Mouse (Mus musculus) limb, embryonic 14.5 days (tissue): ENCODE results near the gene Tcl1b1. TPM values are rescaled to one million over a fixed set of nuclear protein-coding genes. Genes with fewer than 3 reads are reported as not detected.

ENCODE experiments used
- ATAC-seq: fragments of 200-750 bp; cut with Nextera tagmentation; 2 replicates; pipeline ENCODE4 v1.8.0; 2017; ENCODE audit warnings: low read depth, moderate number of reproducible peaks, moderate TSS enrichment; ENCODE audit not compliant: low FRiP score
- DNase-seq: peaks from one replicate; pipeline ENCODE4 v3.0.0-alpha.2; 2015; ENCODE audit warnings: low spot score
- H3K27ac ChIP-seq: fragments of 300-500 bp; sonication (generic); replicated peaks from 2 replicates; pipeline ENCODE4 v1.5.1; 2014; ENCODE audit warnings: low read depth, mild to moderate bottlenecking, low read length, moderate library complexity, mixed read lengths
- H3K27me3 ChIP-seq: fragments of 300-500 bp; sonication (generic); 2 replicates; pipeline ENCODE4 v1.6.1; 2014; ENCODE audit warnings: low read length, mixed read lengths; ENCODE audit not compliant: control insufficient read depth, insufficient read depth
- H3K36me3 ChIP-seq: fragments of 300-500 bp; sonication (generic); 2 replicates; pipeline ENCODE4 v1.6.1; 2014; ENCODE audit warnings: mild to moderate bottlenecking, low read length, moderate library complexity, mixed read lengths; ENCODE audit not compliant: control insufficient read depth, insufficient read depth
- H3K4me1 ChIP-seq: fragments of 300-500 bp; sonication (generic); 2 replicates; pipeline ENCODE4 v1.6.1; 2014; ENCODE audit warnings: antibody characterized with exemption, low read length, mixed read lengths; ENCODE audit not compliant: control insufficient read depth, insufficient read depth
- H3K4me2 ChIP-seq: fragments of 300-500 bp; sonication (generic); replicated peaks from 2 replicates; pipeline ENCODE4 v1.6.1; 2014; ENCODE audit warnings: low read depth, mild to moderate bottlenecking, low read length, moderate library complexity; ENCODE audit not compliant: severe bottlenecking
- H3K4me3 ChIP-seq: fragments of 300-500 bp; sonication (generic); replicated peaks from 2 replicates; pipeline ENCODE4 v1.5.1; 2014; ENCODE audit warnings: low read length
- H3K9ac ChIP-seq: fragments of 300-500 bp; sonication (generic); 2 replicates; pipeline ENCODE4 v1.6.1; 2014; ENCODE audit warnings: mild to moderate bottlenecking, low read depth, low read length, moderate library complexity; ENCODE audit not compliant: severe bottlenecking
- H3K9me3 ChIP-seq: fragments of 300-500 bp; sonication (generic); 2 replicates; pipeline ENCODE4 v1.6.1; 2016; ENCODE audit warnings: low read length; ENCODE audit not compliant: control insufficient read depth
- POLR2A ChIP-seq: fragments of 200-500 bp; IDR thresholded peaks from 2 replicates; pipeline ENCODE4 v1.8.0; 2012; ENCODE audit warnings: inconsistent platforms, mild to moderate bottlenecking, moderate library complexity, borderline replicate concordance; ENCODE audit not compliant: insufficient read depth, insufficient read length; ENCODE audit errors: extremely low read depth
- WGBS: fragments of 180-500 bp; shearing (Covaris S2); extraction: QIAGEN DNeasy Blood & Tissue Kit; methylation state at CpG from one replicate; pipeline ENCODE4 v1.1.7; 2014; 5-methylcytosine and 5-hydroxymethylcytosine counted together
- polyA plus RNA-seq, 2 experiments: library from polyadenylated mRNA; depleted of rRNA in 1 of 2; stranded (reverse) in 1 of 2; unstranded in 1 of 2; fragments of >200 nt; fragmentation: Nextera tagmentation in 1 of 2; extraction: Ambion mirVana in 1 of 2; gene quantifications; 2 replicates each; pipeline versions ENCODE4 v1.2.1 to v1.2.3; 2012 to 2014

Tcl1b1 gene
- not detected in 2 replicates for polyA plus RNA-seq (2012; rRNA removed)
- not detected in 2 replicates for polyA plus RNA-seq (2014; fragmentation: Nextera tagmentation; extraction: Ambion mirVana)

- no peak for ATAC-seq
- no peak within 1 kb of the TSS for H3K4me3 ChIP-seq
- H3K9ac ChIP-seq: no peak within 1 kb of the TSS
- no peaks in the 10 kb centered on the region for H3K36me3 ChIP-seq
- H3K27ac ChIP-seq: no peak within 1 kb of the TSS
- H3K9me3 ChIP-seq: no peaks in the 10 kb centered on the region
- 71% methylated on average over 4 of the region's 4 CpGs for WGBS
- no peaks in the 10 kb centered on the region for H3K4me1 ChIP-seq
- no peak within 1 kb of the TSS for H3K4me2 ChIP-seq
- TF ChIP-seq POLR2A: no peak
- no peaks in the 10 kb centered on the region for H3K27me3 ChIP-seq
- no peak for DNase-seq
Measured at GRCm38 (mm10) chr12:105159390-105159789, at the start of gene Tcl1b1. Gene Tcl1b1, plus strand, starts transcription at chr12:105159690.

DNA sequence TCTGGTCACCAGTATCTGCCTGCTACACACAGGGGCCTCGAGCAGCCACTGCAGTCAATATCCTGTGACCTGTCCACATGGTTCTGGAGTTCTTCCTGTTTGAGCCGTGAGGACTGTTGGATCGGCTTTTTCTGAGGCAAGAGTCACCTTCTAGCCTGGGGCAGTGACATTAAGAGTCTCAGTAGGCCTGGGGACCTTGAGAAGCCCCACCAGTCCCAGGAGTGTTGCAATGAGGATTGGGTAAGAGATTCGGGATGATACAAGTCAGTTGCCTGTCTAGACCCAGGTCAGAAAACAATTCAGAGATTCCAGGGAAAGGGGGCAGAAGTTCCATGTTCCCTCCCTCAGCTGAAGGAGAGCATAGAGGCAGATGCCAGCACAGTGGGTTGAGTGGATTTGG is 49.7 kb upstream of the Tcl1b1 start:
- no peak for DNase-seq
- ATAC-seq: no peak
- no peaks in the 10 kb centered on the region for H3K9me3 ChIP-seq
- H3K4me3 ChIP-seq: no peak overlapping the region
- H3K4me2 ChIP-seq: no peak overlapping the region
- no peaks in the 10 kb centered on the region for H3K27me3 ChIP-seq
- no peaks in the 10 kb centered on the region for H3K36me3 ChIP-seq
- TF ChIP-seq POLR2A: no peak
- no peak overlapping the region for H3K27ac ChIP-seq
- H3K9ac ChIP-seq: no peak overlapping the region
- WGBS: 57% methylated on average over 4 of the region's 4 CpGs
- H3K4me1 ChIP-seq: peaks cover 17% of the 10 kb centered on the region

- H3K9me3 ChIP-seq: no peaks in the 10 kb centered on the region
- H3K4me1 ChIP-seq: peaks cover 17% of the 10 kb centered on the region
- H3K4me2 ChIP-seq: peak overlapping the region; percentile 16; the same call in 1 of the 2 replicates
- no peak overlapping the region for H3K9ac ChIP-seq
- DNase-seq (peak; percentile 40), ATAC-seq (no peak)
- no peak overlapping the region for H3K4me3 ChIP-seq
- H3K36me3 ChIP-seq: no peaks in the 10 kb centered on the region
- no peaks in the 10 kb centered on the region for H3K27me3 ChIP-seq
- no peak for TF ChIP-seq POLR2A
- 30% methylated on average over 13 of the region's 13 CpGs for WGBS
- peak overlapping the region; percentile 20; the same call in 1 of the 2 replicates for H3K27ac ChIP-seq
Measured at GRCm38 (mm10) chr12:105112321-105112988, 47.0 kb upstream of the Tcl1b1 start.

- ATAC-seq: no peak
- Histone ChIP-seq H3K9me3 (no peaks in the 10 kb centered on the region), H3K27ac (no peak overlapping the region), H3K4me2 (no peak overlapping the region), H3K4me3 (no peak overlapping the region), H3K9ac (no peak overlapping the region), H3K4me1 (peaks cover 9% of the 10 kb centered on the region), H3K36me3 (no peaks in the 10 kb centered on the region), H3K27me3 (no peaks in the 10 kb centered on the region)
- WGBS: 83% methylated on average over 1 of the region's 1 CpGs
- TF ChIP-seq POLR2A: no peak
- no peak for DNase-seq
Measured at GRCm38 (mm10) chr12:105116648-105117047, 42.8 kb upstream of the Tcl1b1 start.

DNA sequence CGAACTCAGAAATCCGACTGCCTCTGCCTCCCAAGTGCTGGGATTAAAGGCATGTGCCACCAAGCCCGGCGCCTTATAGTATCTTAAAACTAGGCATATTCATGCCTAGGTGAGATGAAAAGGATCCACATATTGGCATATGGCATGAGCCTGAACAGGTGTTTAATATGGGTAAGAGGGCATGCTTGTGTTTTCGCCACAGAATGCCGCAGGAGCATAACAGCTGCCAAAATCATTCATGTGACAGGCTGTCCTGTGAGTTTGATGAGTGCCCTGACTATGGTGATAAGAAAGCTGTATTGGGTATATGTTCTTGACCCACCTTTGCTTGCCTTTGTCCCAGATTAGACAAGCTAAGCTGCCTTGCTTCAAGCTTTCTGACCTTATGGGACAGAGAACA is 34.1 kb upstream of the Tcl1b1 start:
- no peak overlapping the region for H3K27ac ChIP-seq
- H3K4me2 ChIP-seq: no peak overlapping the region
- ATAC-seq (no peak), DNase-seq (no peak)
- H3K27me3 ChIP-seq: no peaks in the 10 kb centered on the region
- H3K9ac ChIP-seq: no peak overlapping the region
- no peaks in the 10 kb centered on the region for H3K36me3 ChIP-seq
- WGBS: 85% methylated on average over 6 of the region's 6 CpGs
- TF ChIP-seq POLR2A: no peak
- no peaks in the 10 kb centered on the region for H3K4me1 ChIP-seq
- no peak overlapping the region for H3K4me3 ChIP-seq
- no peaks in the 10 kb centered on the region for H3K9me3 ChIP-seq
